ENCODE assay signal across 25 mouse cellular contexts in genomic region chr2:172291755-172292524, GRCm38 (mm10). TPM values are rescaled to one million over a fixed set of nuclear protein-coding genes. Genes with fewer than 3 reads are reported as not detected.
A peak's percentile ranks its signal among the peaks of the same experiment; 100 is the strongest.
DNase-seq lines count a peak whose midpoint lies in the region; ATAC-seq and TF ChIP-seq lines count a peak whose summit lies in the region.
"Had no signal": no experiment of that assay in that cellular context is flagged by ENCODE, and none has a peak within 500 bp of the region (broad histone marks: within the 10 kb centered on the region; RNA-seq: fewer than 3 reads in every experiment).

No protein-coding gene starts in this region.

- H3K4me3 ChIP-seq in forebrain, embryonic 12.5 days (replicated peaks) = no peak overlapping the region
- H3K4me3 ChIP-seq in forebrain, embryonic 14.5 days (ENCODE audit: low read depth, low read length) = no peak overlapping the region
- no peak overlapping the region for H3K4me3 ChIP-seq in hindbrain, embryonic 11.5 days (ENCODE audit: low read depth, low read length)
- H3K4me3 ChIP-seq in hindbrain, embryonic 12.5 days = no peak overlapping the region
- peak overlapping the region; percentile 46 for H3K4me3 ChIP-seq in E14TG2a.4 (replicated peaks; ENCODE audit: low read length)
- H3K4me3 ChIP-seq in liver, embryonic 15.5 days (replicated peaks) = 0 out of 2 replicates have a peak overlapping the region, but pooled peaks have one; percentile 45
- H3K4me3 ChIP-seq: heart, adult 2 months had no signal

- no peaks in the 10 kb centered on the region for H3K36me3 ChIP-seq in forebrain, embryonic 12.5 days (replicated peaks)
- no peaks in the 10 kb centered on the region for H3K36me3 ChIP-seq in forebrain, embryonic 14.5 days (ENCODE audit: control insufficient read depth, insufficient read depth, low read length)
- H3K36me3 ChIP-seq in hindbrain, embryonic 11.5 days (ENCODE audit: control insufficient read depth, insufficient read depth, low read length) = no peaks in the 10 kb centered on the region
- H3K36me3 ChIP-seq in hindbrain, embryonic 12.5 days = no peaks in the 10 kb centered on the region
- H3K36me3 ChIP-seq in E14TG2a.4 (ENCODE audit: insufficient read depth, low read length) = no peaks in the 10 kb centered on the region
- no peaks in the 10 kb centered on the region for H3K36me3 ChIP-seq in liver, embryonic 15.5 days (replicated peaks)

- H3K9me3 ChIP-seq in forebrain, embryonic 12.5 days = no peaks in the 10 kb centered on the region
- no peaks in the 10 kb centered on the region for H3K9me3 ChIP-seq in forebrain, embryonic 14.5 days (replicated peaks; ENCODE audit: control insufficient read depth, low read length)
- H3K9me3 ChIP-seq in hindbrain, embryonic 11.5 days (ENCODE audit: control insufficient read depth, low read length) = no peaks in the 10 kb centered on the region
- H3K9me3 ChIP-seq in hindbrain, embryonic 12.5 days (replicated peaks) = no peaks in the 10 kb centered on the region
- H3K9me3 ChIP-seq in E14TG2a.4 (ENCODE audit: low read length) = peaks cover 7% of the 10 kb centered on the region
- H3K9me3 ChIP-seq in liver, embryonic 15.5 days (replicated peaks) = no peaks in the 10 kb centered on the region

- no peak overlapping the region for H3K9ac ChIP-seq in forebrain, embryonic 12.5 days
- no peak overlapping the region for H3K9ac ChIP-seq in forebrain, embryonic 14.5 days (ENCODE audit: low read length)
- H3K9ac ChIP-seq in hindbrain, embryonic 11.5 days (ENCODE audit: low read depth, low read length) = no peak overlapping the region
- no peak overlapping the region for H3K9ac ChIP-seq in hindbrain, embryonic 12.5 days
- peak overlapping the region; percentile 58 for H3K9ac ChIP-seq in liver, embryonic 15.5 days

- TF ChIP-seq CTCF in E14TG2a.4 (conservative IDR thresholded peaks at IDR 0.05; ENCODE audit: low read length) = no peak

- peaks cover 23% of the 10 kb centered on the region for H3K4me1 ChIP-seq in forebrain, embryonic 12.5 days
- peaks cover 14% of the 10 kb centered on the region for H3K4me1 ChIP-seq in forebrain, embryonic 14.5 days (ENCODE audit: control insufficient read depth, insufficient read depth, low read length)
- H3K4me1 ChIP-seq in hindbrain, embryonic 11.5 days (replicated peaks; ENCODE audit: control insufficient read depth, insufficient read depth, low read length) = no peaks in the 10 kb centered on the region
- peaks cover 11% of the 10 kb centered on the region; the same call in 1 of the 2 replicates for H3K4me1 ChIP-seq in hindbrain, embryonic 12.5 days
- H3K4me1 ChIP-seq in E14TG2a.4 (replicated peaks; ENCODE audit: low read depth, low read length) = peaks cover 60% of the 10 kb centered on the region
- peaks cover 65% of the 10 kb centered on the region for H3K4me1 ChIP-seq in liver, embryonic 15.5 days (replicated peaks)

- 94% methylated on average over 14 of the region's 14 CpGs for WGBS in forebrain, embryonic 12.5 days
- WGBS in forebrain, embryonic 14.5 days = 95% methylated on average over 14 of the region's 14 CpGs
- WGBS in hindbrain, embryonic 11.5 days = 93% methylated on average over 14 of the region's 14 CpGs
- 92% methylated on average over 14 of the region's 14 CpGs for WGBS in hindbrain, embryonic 12.5 days
- 86% methylated on average over 14 of the region's 14 CpGs for WGBS in liver, embryonic 15.5 days (ENCODE audit: insufficient replicate concordance)

- 0 out of 2 replicates have a peak overlapping the region, but pooled peaks have one; percentile 21 for H3K27ac ChIP-seq in forebrain, embryonic 12.5 days
- no peak overlapping the region for H3K27ac ChIP-seq in forebrain, embryonic 14.5 days (ENCODE audit: low read depth, low read length)
- 0 out of 2 replicates have a peak overlapping the region, but pooled peaks have one; percentile 27 for H3K27ac ChIP-seq in hindbrain, embryonic 11.5 days (ENCODE audit: low read depth, low read length)
- H3K27ac ChIP-seq in hindbrain, embryonic 12.5 days = no peak overlapping the region
- peak overlapping the region; percentile 97 for H3K27ac ChIP-seq in liver, embryonic 15.5 days (replicated peaks)
- H3K27ac ChIP-seq: heart, adult 2 months; macrophage had no signal

- ATAC-seq in forebrain, embryonic 12.5 days (ENCODE audit: low FRiP score) = no peak
- ATAC-seq in forebrain, embryonic 14.5 days = no peak
- ATAC-seq in hindbrain, embryonic 11.5 days (ENCODE audit: low FRiP score) = no peak
- no peak for ATAC-seq in hindbrain, embryonic 12.5 days (ENCODE audit: low FRiP score)
- ATAC-seq in liver, embryonic 15.5 days (ENCODE audit: insufficient read depth) = no peak
- ATAC-seq: hindbrain, postnatal 0 days; lung, postnatal 0 days had no signal

- peaks cover 17% of the 10 kb centered on the region; the same call in 1 of the 2 replicates for H3K27me3 ChIP-seq in forebrain, embryonic 12.5 days
- H3K27me3 ChIP-seq in forebrain, embryonic 14.5 days (replicated peaks; ENCODE audit: control insufficient read depth, insufficient read depth, low read length) = no peaks in the 10 kb centered on the region
- H3K27me3 ChIP-seq in hindbrain, embryonic 11.5 days (ENCODE audit: control insufficient read depth, insufficient read depth, low read length) = no peaks in the 10 kb centered on the region
- no peaks in the 10 kb centered on the region for H3K27me3 ChIP-seq in hindbrain, embryonic 12.5 days
- 0 out of 2 replicates have a peak, but pooled peaks cover 2% of the 10 kb centered on the region for H3K27me3 ChIP-seq in E14TG2a.4 (ENCODE audit: insufficient read depth, low read length)
- H3K27me3 ChIP-seq in liver, embryonic 15.5 days = no peaks in the 10 kb centered on the region

- no peak overlapping the region for H3K4me2 ChIP-seq in forebrain, embryonic 12.5 days
- H3K4me2 ChIP-seq in forebrain, embryonic 14.5 days (ENCODE audit: low read length) = no peak overlapping the region
- no peak overlapping the region for H3K4me2 ChIP-seq in hindbrain, embryonic 11.5 days (replicated peaks; ENCODE audit: low read depth, low read length)
- no peak overlapping the region for H3K4me2 ChIP-seq in hindbrain, embryonic 12.5 days (replicated peaks)
- peak overlapping the region; percentile 67 for H3K4me2 ChIP-seq in liver, embryonic 15.5 days

- DNase-seq in forebrain, embryonic 14.5 days (ENCODE audit: low spot score) = no peak
- DNase-seq in hindbrain, embryonic 11.5 days (ENCODE audit: low spot score) = no peak
- no peak for DNase-seq in retina, postnatal 1 day
- no peak for DNase-seq in adipocyte (ENCODE audit: low spot score)
- DNase-seq: cerebellum, adult 11-12 months; cerebellum, postnatal 10 days; gastrocnemius, postnatal 36 days; heart, adult 2 months; heart, postnatal 14 days; kidney, adult 9 months; kidney, postnatal 14 days; left cerebral cortex, postnatal 4 days; thymus, adult 18-20 months; thymus, postnatal 36 days had no signal

RNA-seq across cellular contexts. Expression of gene Mc3r, which starts 43.6 kb away (rescaled TPM):
- polyA plus RNA-seq in forebrain, embryonic 12.5 days (2016; fragmentation: Nextera tagmentation; extraction: Ambion mirVana) = 0.09 TPM in 1 of 2 replicates, not detected in the other
- polyA plus RNA-seq in forebrain, embryonic 14.5 days (2014; fragmentation: Nextera tagmentation; extraction: Ambion mirVana) = 0.07 and 0.55 TPM in 2 replicates
- polyA plus RNA-seq in hindbrain, embryonic 11.5 days (2014; fragmentation: Nextera tagmentation; extraction: Ambion mirVana) = not detected in 2 replicates
- polyA plus RNA-seq in hindbrain, embryonic 12.5 days (2016; fragmentation: Nextera tagmentation; extraction: Ambion mirVana) = not detected in 2 replicates
- 0.05 and 0.06 TPM in 2 replicates for polyA plus RNA-seq in liver, embryonic 15.5 days (2015; fragmentation: Nextera tagmentation; extraction: Ambion mirVana)
- polyA plus RNA-seq: embryonic facial prominence, embryonic 11.5 days; heart, adult 2 months; intestine, embryonic 16.5 days; liver, adult 2 months; lung, postnatal 0 days; macrophage; stomach, embryonic 16.5 days had no signal

RNA-seq across cellular contexts. Expression of gene Fam210b, which starts 53.4 kb away (rescaled TPM):
- 22.4 and 24.1 TPM in 2 replicates for polyA plus RNA-seq in forebrain, embryonic 12.5 days (2016; fragmentation: Nextera tagmentation; extraction: Ambion mirVana)
- 51.5 and 53.1 TPM in 2 replicates for polyA plus RNA-seq in forebrain, embryonic 14.5 days (2014; fragmentation: Nextera tagmentation; extraction: Ambion mirVana)
- polyA plus RNA-seq in hindbrain, embryonic 11.5 days (2014; fragmentation: Nextera tagmentation; extraction: Ambion mirVana) = 27.6 TPM in 2 replicates
- polyA plus RNA-seq in hindbrain, embryonic 12.5 days (2016; fragmentation: Nextera tagmentation; extraction: Ambion mirVana) = 31.8 and 33.1 TPM in 2 replicates
- polyA plus RNA-seq in liver, embryonic 15.5 days (2015; fragmentation: Nextera tagmentation; extraction: Ambion mirVana) = 136 and 142 TPM in 2 replicates

Comparison
In these comparisons a context has a peak if more than half of its experiments do, and no peak if none do; other contexts are left out.
1. H3K27ac ChIP-seq: peak in forebrain, embryonic 12.5 days (single experiment), hindbrain, embryonic 11.5 days (single experiment) and liver, embryonic 15.5 days (single experiment); none in forebrain, embryonic 14.5 days (single experiment) and hindbrain, embryonic 12.5 days (single experiment).
2. H3K4me3 ChIP-seq: peak in E14TG2a.4 (single experiment) and liver, embryonic 15.5 days (single experiment); none in forebrain, embryonic 12.5 days (single experiment), forebrain, embryonic 14.5 days (single experiment), hindbrain, embryonic 11.5 days (single experiment) and hindbrain, embryonic 12.5 days (single experiment).